Mouse (Mus musculus) thymus, adult 2 months (tissue): ENCODE results near the gene Dnah9.

ENCODE experiments used
- CTCF ChIP-seq: fragments of 200-500 bp; IDR thresholded peaks from 2 replicates; pipeline ENCODE4 v1.5.1; 2012; ENCODE audit warnings: mild to moderate bottlenecking, control low read depth, low read length, moderate library complexity, borderline replicate concordance; ENCODE audit not compliant: control insufficient read depth, poor library complexity, insufficient read depth; ENCODE audit errors: extremely low read depth
- POLR2A ChIP-seq: fragments of 200-500 bp; IDR thresholded peaks from 2 replicates; pipeline ENCODE4 v1.6.1; 2012; ENCODE audit warnings: mild to moderate bottlenecking, low read length, control low read depth, moderate library complexity; ENCODE audit not compliant: control insufficient read depth, poor library complexity, insufficient read depth; ENCODE audit errors: extremely low read depth

DNA sequence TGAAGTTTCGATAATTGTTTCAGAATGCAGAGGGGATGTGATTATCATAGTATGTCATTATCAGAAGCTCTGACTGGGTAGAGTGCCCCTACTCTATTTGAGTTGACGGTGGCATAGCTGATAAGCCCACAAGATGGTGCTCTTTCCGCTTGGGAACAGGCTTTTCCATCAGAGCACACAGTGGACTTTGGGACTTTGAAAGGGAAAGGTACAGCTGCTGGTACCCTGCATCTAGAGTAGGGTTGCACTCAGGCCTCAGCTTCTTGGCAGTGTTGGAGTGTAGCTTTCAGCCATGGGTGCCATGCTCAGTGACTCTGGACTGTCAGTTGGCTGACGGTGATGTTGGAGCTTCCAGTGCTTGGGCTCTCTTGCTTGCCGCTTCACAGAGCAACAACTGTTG lies 348.1 kb downstream of the Dnah9 start:
- TF ChIP-seq POLR2A (no peak), CTCF (no peak)
